17 mouse cellular contexts compared by ENCODE assay signal in genomic region chr4:136763349-136763748, GRCm38 (mm10).
DNase-seq lines count a peak whose midpoint lies in the region; ATAC-seq and TF ChIP-seq lines count a peak whose summit lies in the region.
"Had no signal": no experiment of that assay in that cellular context is flagged by ENCODE, and none has a peak within 500 bp of the region (broad histone marks: within the 10 kb centered on the region; RNA-seq: fewer than 3 reads in every experiment).

No protein-coding gene starts in this region.

- no peak for DNase-seq in hindbrain, embryonic 10.5 days (ENCODE audit: low spot score)
- no peak for DNase-seq in hindbrain, postnatal 0 days (ENCODE audit: low spot score)
- DNase-seq in lung, postnatal 0 days (ENCODE audit: low spot score), result no peak
- peak; percentile 26 for DNase-seq in Muller cell, postnatal 12 days (ENCODE audit: inconsistent ontology term)
- DNase-seq in embryonic facial prominence, embryonic 10.5 days (ENCODE audit: low spot score), result no peak
- no peak for DNase-seq in spleen, adult 18-20 months
- DNase-seq: cerebellum, adult 18-20 months; heart, adult 18-20 months; heart, postnatal 14 days; liver, postnatal 0 days; right cerebral cortex, postnatal 4 days had no signal

- no peak overlapping the region for H3K9ac ChIP-seq in hindbrain, postnatal 0 days (replicated peaks; ENCODE audit: low read length)
- H3K9ac ChIP-seq in lung, embryonic 16.5 days (ENCODE audit: low read length), result no peak overlapping the region
- H3K9ac ChIP-seq in lung, postnatal 0 days (replicated peaks; ENCODE audit: low read depth), result no peak overlapping the region
- H3K9ac ChIP-seq: liver, postnatal 0 days had no signal

- no peak for TF ChIP-seq CTCF in hindbrain, postnatal 0 days (IDR thresholded peaks at IDR 0.05; ENCODE audit: low read depth)
- no peak for TF ChIP-seq CTCF in lung, postnatal 0 days (IDR thresholded peaks at IDR 0.05)

- TF ChIP-seq EP300 in lung, postnatal 0 days (IDR thresholded peaks at IDR 0.05), result no peak

- ATAC-seq in hindbrain, postnatal 0 days, result no peak
- peak; percentile 37; the same call in 1 of the 2 replicates for ATAC-seq in lung, embryonic 16.5 days (ENCODE audit: low read depth)
- no peak for ATAC-seq in lung, postnatal 0 days
- ATAC-seq: CD4-positive, CD25-positive, alpha-beta regulatory T cell, adult 4 months; liver, postnatal 0 days; Patski had no signal

- H3K4me2 ChIP-seq in hindbrain, postnatal 0 days (ENCODE audit: low read depth, low read length), result no peak overlapping the region
- no peak overlapping the region for H3K4me2 ChIP-seq in lung, embryonic 16.5 days (ENCODE audit: low read depth, low read length)
- H3K4me2 ChIP-seq in lung, postnatal 0 days (replicated peaks; ENCODE audit: low read depth, low read length), result no peak overlapping the region

- H3K9me3 ChIP-seq in hindbrain, embryonic 10.5 days, result peaks cover 4% of the 10 kb centered on the region; the same call in 1 of the 2 replicates
- no peaks in the 10 kb centered on the region for H3K9me3 ChIP-seq in hindbrain, postnatal 0 days (ENCODE audit: low read length)
- peaks cover 1% of the 10 kb centered on the region; the same call in 1 of the 2 replicates for H3K9me3 ChIP-seq in lung, embryonic 16.5 days (ENCODE audit: control insufficient read depth, low read length)
- no peaks in the 10 kb centered on the region for H3K9me3 ChIP-seq in lung, postnatal 0 days (ENCODE audit: low read length)
- peaks cover 3% of the 10 kb centered on the region; the same call in 1 of the 2 replicates for H3K9me3 ChIP-seq in embryonic facial prominence, embryonic 10.5 days

- peaks cover 58% of the 10 kb centered on the region for H3K36me3 ChIP-seq in hindbrain, embryonic 10.5 days
- H3K36me3 ChIP-seq in hindbrain, postnatal 0 days (ENCODE audit: insufficient read depth, low read length), result no peaks in the 10 kb centered on the region
- H3K36me3 ChIP-seq in lung, embryonic 16.5 days (ENCODE audit: control insufficient read depth, insufficient read depth, low read length), result no peaks in the 10 kb centered on the region
- H3K36me3 ChIP-seq in lung, postnatal 0 days (ENCODE audit: insufficient read depth, low read length), result no peaks in the 10 kb centered on the region
- H3K36me3 ChIP-seq in embryonic facial prominence, embryonic 10.5 days (replicated peaks), result peaks cover 37% of the 10 kb centered on the region

- WGBS in hindbrain, embryonic 10.5 days, result 21% methylated on average over 5 of the region's 5 CpGs
- 39% methylated on average over 5 of the region's 5 CpGs for WGBS in hindbrain, postnatal 0 days
- 38% methylated on average over 5 of the region's 5 CpGs for WGBS in lung, embryonic 16.5 days
- 34% methylated on average over 5 of the region's 5 CpGs for WGBS in lung, postnatal 0 days
- WGBS in embryonic facial prominence, embryonic 10.5 days, result 20% methylated on average over 5 of the region's 5 CpGs

- H3K27me3 ChIP-seq in hindbrain, embryonic 10.5 days (ENCODE audit: insufficient read depth, poor library complexity, severe bottlenecking), result no peaks in the 10 kb centered on the region
- H3K27me3 ChIP-seq in hindbrain, postnatal 0 days (ENCODE audit: insufficient read depth, low read length), result no peaks in the 10 kb centered on the region
- no peaks in the 10 kb centered on the region for H3K27me3 ChIP-seq in lung, embryonic 16.5 days (ENCODE audit: control insufficient read depth, insufficient read depth, low read depth, low read length)
- no peaks in the 10 kb centered on the region for H3K27me3 ChIP-seq in lung, postnatal 0 days (replicated peaks; ENCODE audit: insufficient read depth, low read length)
- H3K27me3 ChIP-seq in embryonic facial prominence, embryonic 10.5 days (replicated peaks; ENCODE audit: low read depth, poor library complexity, severe bottlenecking), result no peaks in the 10 kb centered on the region
- H3K27me3 ChIP-seq: Patski had no signal

- no peak overlapping the region for H3K4me3 ChIP-seq in hindbrain, embryonic 10.5 days
- no peak overlapping the region for H3K4me3 ChIP-seq in hindbrain, postnatal 0 days (ENCODE audit: low read length)
- H3K4me3 ChIP-seq in lung, embryonic 16.5 days (ENCODE audit: low read length), result no peak overlapping the region
- no peak overlapping the region for H3K4me3 ChIP-seq in lung, postnatal 0 days (ENCODE audit: low read depth, low read length)
- H3K4me3 ChIP-seq in embryonic facial prominence, embryonic 10.5 days, result no peak overlapping the region
- H3K4me3 ChIP-seq: erythroblast, embryonic 14.5 days; left cerebral cortex, adult 2 months; myocyte had no signal

- peaks cover 81% of the 10 kb centered on the region for H3K4me1 ChIP-seq in hindbrain, embryonic 10.5 days (replicated peaks)
- 0 out of 2 replicates have a peak, but pooled peaks cover 4% of the 10 kb centered on the region for H3K4me1 ChIP-seq in hindbrain, postnatal 0 days (ENCODE audit: insufficient read depth, low read length)
- H3K4me1 ChIP-seq in lung, embryonic 16.5 days (replicated peaks; ENCODE audit: control insufficient read depth, insufficient read depth, low read length), result peaks cover 12% of the 10 kb centered on the region
- H3K4me1 ChIP-seq in lung, postnatal 0 days (ENCODE audit: insufficient read depth, low read depth, low read length), result no peaks in the 10 kb centered on the region
- H3K4me1 ChIP-seq in embryonic facial prominence, embryonic 10.5 days, result peaks cover 72% of the 10 kb centered on the region

- peak overlapping the region; percentile 81 for H3K27ac ChIP-seq in hindbrain, embryonic 10.5 days
- no peak overlapping the region for H3K27ac ChIP-seq in hindbrain, postnatal 0 days
- H3K27ac ChIP-seq in lung, embryonic 16.5 days (ENCODE audit: low read length), result no peak overlapping the region
- H3K27ac ChIP-seq in lung, postnatal 0 days (ENCODE audit: low read length), result no peak overlapping the region
- H3K27ac ChIP-seq in embryonic facial prominence, embryonic 10.5 days (replicated peaks), result peak overlapping the region; percentile 76
- H3K27ac ChIP-seq: left cerebral cortex, adult 2 months had no signal

Comparison
In these comparisons a context has a peak if more than half of its experiments do, and no peak if none do; other contexts are left out.
1. H3K27ac ChIP-seq: peak in hindbrain, embryonic 10.5 days (single experiment) and embryonic facial prominence, embryonic 10.5 days (single experiment); none in hindbrain, postnatal 0 days (single experiment), lung, embryonic 16.5 days (single experiment) and lung, postnatal 0 days (single experiment).